Mouse (Mus musculus) intestine, postnatal 0 days (tissue): ENCODE results near the gene Cdk15. TPM values are rescaled to one million over a fixed set of nuclear protein-coding genes. Genes with fewer than 3 reads are reported as not detected.

Source experiments
- ATAC-seq: fragments of 200-750 bp; cut with Nextera tagmentation; 2 replicates; pipeline ENCODE4 v1.8.0; 2017; ENCODE audit warnings: mild to moderate bottlenecking, moderate TSS enrichment, moderate library complexity
- H3K27ac ChIP-seq: fragments of 300-500 bp; sonication (generic); 2 replicates; pipeline ENCODE4 v1.5.1; 2014; ENCODE audit warnings: mild to moderate bottlenecking, low read depth, low read length, moderate library complexity
- H3K27me3 ChIP-seq: fragments of 300-500 bp; sonication (generic); replicated peaks from 2 replicates; pipeline ENCODE4 v1.6.1; 2014; ENCODE audit warnings: low read length, mixed read lengths; ENCODE audit not compliant: control insufficient read depth, insufficient read depth
- H3K36me3 ChIP-seq: fragments of 300-500 bp; sonication (generic); 2 replicates; pipeline ENCODE4 v1.6.1; 2014; ENCODE audit warnings: mild to moderate bottlenecking, moderate library complexity; ENCODE audit not compliant: control insufficient read depth, insufficient read depth
- H3K4me1 ChIP-seq: fragments of 300-500 bp; sonication (generic); replicated peaks from 2 replicates; pipeline ENCODE4 v1.6.1; 2014; ENCODE audit warnings: antibody characterized with exemption, low read length, mixed read lengths; ENCODE audit not compliant: control insufficient read depth, insufficient read depth
- H3K4me2 ChIP-seq: fragments of 300-500 bp; sonication (generic); replicated peaks from 2 replicates; pipeline ENCODE4 v1.6.1; 2014; ENCODE audit warnings: low read depth, mild to moderate bottlenecking, moderate library complexity
- H3K4me3 ChIP-seq: fragments of 300-500 bp; sonication (generic); 2 replicates; pipeline ENCODE4 v1.5.1; 2014; ENCODE audit warnings: low read depth, low read length
- H3K9ac ChIP-seq: fragments of 300-500 bp; sonication (generic); 2 replicates; pipeline ENCODE4 v1.6.1; 2014; ENCODE audit warnings: mild to moderate bottlenecking, low read depth, low read length
- H3K9me3 ChIP-seq: fragments of 300-500 bp; sonication (generic); 2 replicates; pipeline ENCODE4 v1.6.1; 2016; ENCODE audit warnings: mixed run types; ENCODE audit not compliant: control insufficient read depth
- CTCF ChIP-seq: sonication (generic); IDR thresholded peaks from 2 replicates; pipeline ENCODE4 v1.5.1; 2016; ENCODE audit warnings: low read depth, mild to moderate bottlenecking, control low read depth, antibody characterized with exemption, moderate library complexity
- WGBS: fragments of 180-500 bp; shearing (Covaris S2); extraction: QIAGEN DNeasy Blood & Tissue Kit; methylation state at CpG from one replicate; pipeline ENCODE4 v1.1.7; 2014; 5-methylcytosine and 5-hydroxymethylcytosine counted together
- polyA plus RNA-seq: library from polyadenylated mRNA; unstranded; fragments of >200 nt; fragmentation: Nextera tagmentation; extraction: Ambion mirVana; gene quantifications from 2 replicates; pipeline ENCODE4 v1.2.1, GENCODE M21; 2015

Cdk15 gene
- polyA plus RNA-seq, 1 experiment from 2014 or later = not detected

DNA sequence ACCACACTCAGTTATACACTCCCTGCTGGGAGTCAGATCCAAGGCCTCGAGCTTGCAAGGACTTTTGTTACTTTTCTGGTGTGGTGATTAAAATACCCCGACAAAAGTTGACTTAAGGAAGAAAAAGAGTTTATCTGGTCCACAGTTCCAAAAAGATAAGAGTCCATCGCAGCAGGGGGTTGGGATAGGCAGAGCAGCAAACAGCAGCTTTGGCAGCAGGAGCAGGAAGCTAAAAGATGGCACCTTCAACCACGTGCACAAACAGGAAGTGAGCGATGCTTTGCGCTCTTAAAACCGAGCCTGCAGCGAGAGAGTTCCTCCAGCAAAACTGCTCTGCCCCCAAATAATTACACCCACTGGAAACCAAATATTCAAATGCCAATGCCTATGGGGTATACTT, 12.2 kb downstream of the Cdk15 start:
- no peak for ATAC-seq
- H3K4me3 ChIP-seq = no peak overlapping the region
- 53% methylated on average over 8 of the region's 8 CpGs for WGBS

GRCm38 (mm10) chr1:59269466-59269865, 12.8 kb downstream of the Cdk15 start:
- no peaks in the 10 kb centered on the region for H3K4me1 ChIP-seq
- H3K9me3 ChIP-seq = no peaks in the 10 kb centered on the region
- H3K4me3 ChIP-seq = no peak overlapping the region
- no peak for TF ChIP-seq CTCF
- no peak overlapping the region for H3K27ac ChIP-seq
- no peaks in the 10 kb centered on the region for H3K36me3 ChIP-seq
- H3K4me2 ChIP-seq = no peak overlapping the region
- ATAC-seq = no peak
- no peak overlapping the region for H3K9ac ChIP-seq
- WGBS = 92% methylated on average over 6 of the region's 6 CpGs
- H3K27me3 ChIP-seq = no peaks in the 10 kb centered on the region

More for the DNA sequence above, 12.2 kb downstream of the Cdk15 start:
- Histone ChIP-seq H3K27me3 (no peaks in the 10 kb centered on the region), H3K9me3 (no peaks in the 10 kb centered on the region), H3K4me1 (no peaks in the 10 kb centered on the region), H3K27ac (no peak overlapping the region), H3K4me2 (no peak overlapping the region), H3K9ac (no peak overlapping the region), H3K36me3 (no peaks in the 10 kb centered on the region)
- TF ChIP-seq CTCF = no peak

GRCm38 (mm10) chr1:59269951-59270689, 13.4 kb downstream of the Cdk15 start:
- no peak overlapping the region for H3K27ac ChIP-seq
- H3K9ac ChIP-seq = no peak overlapping the region
- H3K4me3 ChIP-seq = no peak overlapping the region
- no peak for ATAC-seq
- 57% methylated on average over 20 of the region's 20 CpGs for WGBS
- H3K4me1 ChIP-seq = no peaks in the 10 kb centered on the region
- no peak overlapping the region for H3K4me2 ChIP-seq
- no peaks in the 10 kb centered on the region for H3K36me3 ChIP-seq
- H3K9me3 ChIP-seq = no peaks in the 10 kb centered on the region
- no peak for TF ChIP-seq CTCF
- H3K27me3 ChIP-seq = no peaks in the 10 kb centered on the region

GRCm38 (mm10) chr1:59272189-59272588, 15.5 kb downstream of the Cdk15 start:
- Histone ChIP-seq H3K4me1 (no peaks in the 10 kb centered on the region), H3K4me3 (no peak overlapping the region), H3K27me3 (no peaks in the 10 kb centered on the region), H3K27ac (no peak overlapping the region), H3K9ac (no peak overlapping the region), H3K4me2 (no peak overlapping the region), H3K36me3 (no peaks in the 10 kb centered on the region), H3K9me3 (no peaks in the 10 kb centered on the region)
- TF ChIP-seq CTCF = no peak
- no peak for ATAC-seq
- 80% methylated on average over 3 of the region's 3 CpGs for WGBS

GRCm38 (mm10) chr1:59285880-59286279, 29.2 kb downstream of the Cdk15 start:
- no peaks in the 10 kb centered on the region for H3K9me3 ChIP-seq
- 69% methylated on average over 5 of the region's 5 CpGs for WGBS
- H3K4me2 ChIP-seq = no peak overlapping the region
- no peak for TF ChIP-seq CTCF
- H3K4me1 ChIP-seq = no peaks in the 10 kb centered on the region
- H3K9ac ChIP-seq = no peak overlapping the region
- no peak for ATAC-seq
- no peak overlapping the region for H3K4me3 ChIP-seq
- no peaks in the 10 kb centered on the region for H3K27me3 ChIP-seq
- H3K36me3 ChIP-seq = no peaks in the 10 kb centered on the region
- no peak overlapping the region for H3K27ac ChIP-seq

DNA sequence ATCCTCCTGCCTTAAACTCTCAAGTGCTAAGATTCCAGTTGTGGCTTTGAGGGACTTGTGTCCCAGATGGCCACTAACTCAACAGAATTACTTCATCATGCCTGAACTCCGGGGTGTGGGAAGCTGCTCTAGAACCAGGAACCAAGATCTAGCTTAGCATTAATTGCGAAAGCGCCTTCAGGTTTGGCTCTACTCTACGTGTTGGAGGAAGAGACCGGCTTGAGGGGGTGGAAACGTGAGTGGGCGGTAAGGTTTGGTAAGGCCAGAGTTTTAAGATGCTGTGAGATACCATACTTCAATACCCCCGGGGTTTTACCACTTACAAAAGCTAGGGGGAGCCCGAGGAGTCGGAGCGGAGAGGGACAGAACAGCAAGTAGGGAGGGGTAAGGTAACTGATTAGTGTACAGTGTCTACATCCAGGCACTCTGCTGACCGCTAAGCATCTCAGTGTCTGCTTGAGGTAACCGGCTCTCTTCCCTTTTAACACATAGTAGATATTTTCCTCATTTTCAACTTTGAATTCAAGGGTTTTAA, 29.7 kb downstream of the Cdk15 start:
- Histone ChIP-seq H3K4me3 (no peak overlapping the region), H3K27ac (no peak overlapping the region), H3K9ac (no peak overlapping the region), H3K27me3 (no peaks in the 10 kb centered on the region), H3K36me3 (no peaks in the 10 kb centered on the region), H3K4me1 (no peaks in the 10 kb centered on the region), H3K4me2 (no peak overlapping the region), H3K9me3 (no peaks in the 10 kb centered on the region)
- TF ChIP-seq CTCF = peak; percentile 56
- no peak for ATAC-seq
- WGBS = 73% methylated on average over 13 of the region's 13 CpGs
